Mouse (Mus musculus) kidney, embryonic 16.5 days (tissue): ENCODE measurements at regions not wholly inside any gene's neighbourhood (a gene's known extent, or its start where the extent isn't known, plus 50 kb on each side); places are given as distances from the start of the nearest gene placed in this dataset.

Experiments used
- ATAC-seq: fragments of 200-750 bp; cut with Nextera tagmentation; 2 replicates; pipeline ENCODE4 v1.8.0; 2017; ENCODE audit warnings: moderate TSS enrichment; ENCODE audit not compliant: low FRiP score, low TSS enrichment
- H3K27ac ChIP-seq: fragments of 300-500 bp; sonication (generic); 2 replicates; pipeline ENCODE4 v1.5.1; 2014; ENCODE audit warnings: low read length
- H3K27me3 ChIP-seq: fragments of 300-500 bp; sonication (generic); 2 replicates; pipeline ENCODE4 v1.6.1; 2014; ENCODE audit warnings: low read length, control low read depth, mixed read lengths; ENCODE audit not compliant: insufficient read depth
- H3K36me3 ChIP-seq: fragments of 300-500 bp; sonication (generic); 2 replicates; pipeline ENCODE4 v1.6.1; 2014; ENCODE audit warnings: low read length, control low read depth, mixed read lengths; ENCODE audit not compliant: insufficient read depth
- H3K4me1 ChIP-seq: fragments of 300-500 bp; sonication (generic); 2 replicates; pipeline ENCODE4 v1.6.1; 2014; ENCODE audit warnings: low read length, control low read depth, mixed read lengths; ENCODE audit not compliant: insufficient read depth
- H3K4me2 ChIP-seq: fragments of 300-500 bp; sonication (generic); replicated peaks from 2 replicates; pipeline ENCODE4 v1.6.1; 2014; ENCODE audit warnings: low read depth, low read length
- H3K4me3 ChIP-seq: fragments of 300-500 bp; sonication (generic); 2 replicates; pipeline ENCODE4 v1.5.1; 2014; ENCODE audit warnings: mild to moderate bottlenecking, low read length
- H3K9ac ChIP-seq: fragments of 300-500 bp; sonication (generic); replicated peaks from 2 replicates; pipeline ENCODE4 v1.6.1; 2014; ENCODE audit warnings: low read length
- H3K9me3 ChIP-seq: fragments of 300-500 bp; sonication (generic); 2 replicates; pipeline ENCODE4 v1.6.1; 2016; ENCODE audit warnings: low read length, control low read depth
- WGBS: fragments of 180-500 bp; shearing (Covaris S2); extraction: QIAGEN DNeasy Blood & Tissue Kit; methylation state at CpG from one replicate; pipeline ENCODE4 v1.1.7; 2014; 5-methylcytosine and 5-hydroxymethylcytosine counted together

DNA sequence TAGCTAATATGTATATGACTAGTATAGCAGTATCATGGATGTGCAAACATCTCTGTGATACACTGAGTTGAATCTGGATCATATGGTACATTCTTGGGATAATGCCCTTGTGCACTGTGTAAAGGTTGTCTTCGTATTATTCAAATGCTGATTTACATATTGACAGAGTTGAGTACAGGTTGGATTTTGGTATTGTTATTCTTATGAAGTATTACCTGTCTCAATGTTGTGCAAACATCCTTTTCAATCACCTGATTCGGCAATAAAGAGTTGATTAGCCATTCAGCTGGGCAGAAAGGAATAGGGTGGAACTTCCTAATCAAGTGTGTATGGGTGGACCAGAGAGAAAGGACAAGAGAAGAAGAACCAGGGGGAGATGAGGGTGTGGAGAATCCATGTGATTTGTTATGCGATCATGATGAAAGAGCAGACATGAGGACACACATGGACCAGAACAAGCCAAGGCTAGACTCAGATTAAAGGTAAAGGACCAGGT is 2644.0 kb downstream of the Gm37988 start:
- Histone ChIP-seq H3K27me3 (no peaks in the 10 kb centered on the region), H3K9ac (no peak overlapping the region), H3K4me1 (no peaks in the 10 kb centered on the region), H3K4me3 (no peak overlapping the region), H3K36me3 (no peaks in the 10 kb centered on the region), H3K27ac (no peak overlapping the region), H3K4me2 (no peak overlapping the region), H3K9me3 (no peaks in the 10 kb centered on the region)
- no peak for ATAC-seq
- WGBS: 89% methylated on average over 3 of the region's 3 CpGs

DNA sequence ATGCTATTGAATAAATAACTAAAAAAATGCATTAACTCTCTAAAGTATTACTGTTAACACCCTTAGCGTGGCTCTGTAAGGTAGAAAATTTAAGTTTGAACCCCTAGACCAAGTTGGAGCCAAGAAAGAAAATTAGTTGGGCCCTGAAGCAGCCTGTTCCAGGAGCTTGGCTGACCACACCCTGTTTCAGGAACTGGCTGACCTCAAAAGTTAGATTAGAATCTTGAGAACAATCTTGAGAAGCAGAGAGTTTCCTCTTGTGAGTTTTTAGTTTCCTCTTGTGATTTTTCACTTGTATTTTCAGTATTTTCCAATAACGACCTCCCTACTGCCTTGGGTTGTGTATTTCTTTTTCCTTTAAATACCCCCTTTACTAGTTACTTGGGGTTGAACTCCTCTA is 2647.2 kb downstream of the Gm37988 start:
- no peaks in the 10 kb centered on the region for H3K9me3 ChIP-seq
- H3K27me3 ChIP-seq: no peaks in the 10 kb centered on the region
- H3K27ac ChIP-seq: no peak overlapping the region
- H3K36me3 ChIP-seq: no peaks in the 10 kb centered on the region
- no peaks in the 10 kb centered on the region for H3K4me1 ChIP-seq
- H3K4me2 ChIP-seq: no peak overlapping the region
- ATAC-seq: no peak
- no peak overlapping the region for H3K9ac ChIP-seq
- WGBS: 74% methylated on average over 2 of the region's 2 CpGs
- H3K4me3 ChIP-seq: no peak overlapping the region

DNA sequence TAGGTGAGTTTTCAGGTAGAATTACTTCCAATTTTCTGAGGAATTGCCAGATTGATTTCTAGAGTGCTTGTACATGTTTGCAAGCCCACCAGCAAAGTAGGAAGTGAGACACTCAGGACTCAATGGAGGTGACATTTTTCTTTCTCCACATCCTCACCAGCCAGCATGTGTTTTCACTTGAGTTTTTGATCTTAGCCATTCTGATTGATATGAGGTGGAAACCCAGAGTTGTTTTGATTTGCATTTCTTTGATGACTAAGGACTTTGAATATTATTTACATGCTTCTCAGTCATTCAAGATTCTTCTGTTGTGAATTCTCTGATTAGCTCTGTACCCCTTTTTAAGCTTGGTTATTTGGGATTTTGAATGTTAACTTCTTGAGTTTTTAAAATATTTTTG is 2650.2 kb downstream of the Gm37988 start:
- no peak overlapping the region for H3K4me3 ChIP-seq
- ATAC-seq: no peak
- H3K36me3 ChIP-seq: no peaks in the 10 kb centered on the region

DNA sequence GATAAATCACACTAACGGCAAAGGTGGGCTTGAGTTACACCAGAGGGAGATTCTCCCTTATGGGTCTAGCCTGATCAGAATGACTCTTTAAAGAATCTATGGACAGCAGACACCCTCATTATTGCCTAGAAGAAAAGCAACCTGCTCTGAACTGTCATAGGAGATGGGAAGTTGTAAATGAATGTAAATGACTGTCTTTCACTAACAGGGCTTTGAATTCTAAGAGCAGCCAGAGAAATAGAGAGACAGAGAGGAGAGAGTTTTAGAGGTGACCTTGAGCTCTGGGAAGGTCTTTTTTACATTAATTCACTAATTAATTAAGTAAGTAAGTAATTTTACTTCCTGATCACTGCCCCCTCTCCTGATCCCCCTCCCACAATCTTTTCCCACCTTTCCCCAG is 2686.4 kb downstream of the Gm37988 start:
- Histone ChIP-seq H3K9me3 (no peaks in the 10 kb centered on the region), H3K27me3 (no peaks in the 10 kb centered on the region), H3K9ac (no peak overlapping the region), H3K36me3 (no peaks in the 10 kb centered on the region), H3K4me3 (no peak overlapping the region), H3K27ac (no peak overlapping the region), H3K4me2 (no peak overlapping the region), H3K4me1 (no peaks in the 10 kb centered on the region)
- 63% methylated on average over 1 of the region's 1 CpGs for WGBS
- no peak for ATAC-seq

More for the DNA sequence above, 2650.2 kb downstream of the Gm37988 start:
- no peak overlapping the region for H3K27ac ChIP-seq
- no peak overlapping the region for H3K9ac ChIP-seq
- no peak overlapping the region for H3K4me2 ChIP-seq
- H3K4me1 ChIP-seq: no peaks in the 10 kb centered on the region
- H3K27me3 ChIP-seq: no peaks in the 10 kb centered on the region
- no peaks in the 10 kb centered on the region for H3K9me3 ChIP-seq

DNA sequence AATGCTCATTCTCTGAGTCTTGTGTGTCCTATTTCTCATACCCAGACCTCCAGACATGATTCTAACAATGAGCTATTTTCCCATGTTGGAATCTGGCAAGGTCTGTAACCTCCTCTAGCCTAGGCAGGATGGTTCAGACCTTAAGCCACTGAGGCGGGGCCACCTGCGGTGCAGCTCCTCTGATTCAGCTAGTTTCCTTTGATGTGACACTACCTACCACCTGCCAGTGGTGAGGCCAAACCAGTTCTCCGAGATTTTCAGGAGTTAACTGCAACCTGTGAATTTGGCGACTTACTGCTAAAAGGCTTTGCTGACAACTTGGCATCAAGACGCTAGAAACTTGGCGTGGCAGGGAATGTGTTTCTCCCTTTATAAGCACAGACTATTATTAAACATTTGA is 2691.3 kb downstream of the Gm37988 start:
- Histone ChIP-seq H3K27me3 (no peaks in the 10 kb centered on the region), H3K9ac (no peak overlapping the region), H3K9me3 (no peaks in the 10 kb centered on the region), H3K4me1 (no peaks in the 10 kb centered on the region), H3K4me2 (no peak overlapping the region), H3K27ac (no peak overlapping the region), H3K4me3 (no peak overlapping the region), H3K36me3 (no peaks in the 10 kb centered on the region)
- WGBS: 58% methylated on average over 6 of the region's 6 CpGs
- no peak for ATAC-seq

DNA sequence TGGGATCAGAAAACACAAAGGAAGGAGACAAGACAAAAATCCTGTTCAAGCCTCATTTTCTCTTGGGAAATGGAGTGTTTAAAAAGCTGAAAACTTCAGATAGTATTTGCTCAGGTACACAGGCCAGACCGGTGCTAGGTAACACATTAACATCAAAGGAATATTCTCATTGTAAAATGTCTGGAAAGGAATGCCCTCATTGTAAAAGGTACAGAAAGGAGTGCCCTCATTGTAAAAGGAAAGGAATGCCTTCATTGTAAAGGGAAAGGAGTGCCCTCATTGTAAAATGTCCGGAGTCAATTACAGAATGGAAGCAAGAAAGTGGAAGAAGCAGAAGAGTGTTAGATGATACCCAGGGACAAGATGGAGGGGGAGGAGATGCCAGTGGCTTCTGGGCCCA is 2694.7 kb downstream of the Gm37988 start:
- Histone ChIP-seq H3K27me3 (no peaks in the 10 kb centered on the region), H3K9me3 (no peaks in the 10 kb centered on the region), H3K27ac (no peak overlapping the region), H3K4me1 (no peaks in the 10 kb centered on the region), H3K4me2 (no peak overlapping the region), H3K4me3 (no peak overlapping the region), H3K36me3 (no peaks in the 10 kb centered on the region), H3K9ac (no peak overlapping the region)
- 72% methylated on average over 2 of the region's 2 CpGs for WGBS
- ATAC-seq: no peak

DNA sequence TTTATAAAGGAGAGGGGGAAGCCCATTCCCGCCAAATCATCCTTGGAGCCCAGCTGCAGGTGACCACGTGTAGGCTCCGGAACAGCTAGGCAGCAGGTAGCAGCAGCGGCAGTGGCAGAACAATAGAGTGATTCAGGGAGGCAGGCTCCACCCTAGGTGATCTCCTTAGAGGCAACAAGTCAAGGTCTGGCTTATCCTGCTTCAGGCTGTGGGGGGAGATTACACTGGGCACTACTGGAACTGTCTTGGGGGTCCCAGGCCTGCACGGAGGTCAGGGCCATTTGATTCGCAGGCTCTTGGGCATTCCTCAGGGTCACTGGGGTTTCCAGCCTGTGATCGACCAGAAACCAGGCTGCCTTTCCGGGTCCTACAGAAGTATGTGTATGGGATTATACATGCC is 2711.1 kb downstream of the Gm37988 start:
- no peaks in the 10 kb centered on the region for H3K27me3 ChIP-seq
- H3K9me3 ChIP-seq: no peaks in the 10 kb centered on the region
- no peak overlapping the region for H3K4me3 ChIP-seq
- no peak overlapping the region for H3K27ac ChIP-seq
- H3K9ac ChIP-seq: no peak overlapping the region
- 82% methylated on average over 8 of the region's 8 CpGs for WGBS
- no peak overlapping the region for H3K4me2 ChIP-seq
- no peak for ATAC-seq
- no peaks in the 10 kb centered on the region for H3K36me3 ChIP-seq
- H3K4me1 ChIP-seq: no peaks in the 10 kb centered on the region

DNA sequence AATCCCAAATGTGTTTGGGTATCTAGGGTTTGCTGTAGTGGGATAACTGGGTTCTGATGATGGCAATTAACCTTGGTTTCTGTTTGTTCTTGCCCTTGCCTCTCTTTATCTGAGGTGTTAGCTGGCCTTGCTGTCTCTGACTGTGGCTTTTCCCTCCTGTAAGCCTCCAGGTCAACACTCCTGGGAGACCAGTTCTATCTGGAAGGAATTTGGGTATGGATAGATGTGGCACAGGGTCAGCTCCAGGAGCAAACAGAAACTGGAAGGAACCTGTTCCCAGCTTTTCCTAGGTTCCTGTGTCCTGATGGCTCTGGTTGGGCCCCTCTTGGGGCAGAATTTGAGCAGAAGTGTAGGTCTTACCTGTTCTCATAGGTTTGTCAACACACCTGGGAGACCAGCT is 2725.8 kb downstream of the Gm37988 start:
- no peak for ATAC-seq
- Histone ChIP-seq H3K4me3 (no peak overlapping the region), H3K4me2 (no peak overlapping the region), H3K9ac (no peak overlapping the region), H3K27ac (no peak overlapping the region), H3K9me3 (no peaks in the 10 kb centered on the region), H3K4me1 (no peaks in the 10 kb centered on the region), H3K27me3 (no peaks in the 10 kb centered on the region), H3K36me3 (no peaks in the 10 kb centered on the region)

DNA sequence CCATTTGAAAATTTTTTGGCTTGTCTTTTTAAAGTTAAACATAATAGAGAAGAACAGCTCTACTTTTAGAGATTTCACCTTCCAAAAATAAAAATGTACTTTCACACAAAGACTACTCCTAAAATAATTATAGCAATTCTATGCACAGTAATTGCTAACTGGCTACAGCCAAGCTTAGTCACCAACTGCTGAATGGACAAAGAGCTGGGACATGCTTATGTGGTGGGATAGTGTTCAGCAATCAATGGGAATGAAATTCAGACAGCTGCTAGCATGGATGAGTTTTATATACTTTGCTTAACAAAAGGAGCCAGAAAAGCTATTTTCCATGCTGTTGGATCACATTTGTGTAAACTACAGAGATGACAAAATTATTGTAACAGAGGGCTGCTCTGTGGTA is 2727.5 kb downstream of the Gm37988 start:
- H3K9ac ChIP-seq: no peak overlapping the region
- no peak overlapping the region for H3K4me2 ChIP-seq
- H3K4me1 ChIP-seq: no peaks in the 10 kb centered on the region
- no peaks in the 10 kb centered on the region for H3K9me3 ChIP-seq
- no peak for ATAC-seq
- no peak overlapping the region for H3K27ac ChIP-seq
- H3K4me3 ChIP-seq: no peak overlapping the region
- H3K27me3 ChIP-seq: no peaks in the 10 kb centered on the region
- no peaks in the 10 kb centered on the region for H3K36me3 ChIP-seq

DNA sequence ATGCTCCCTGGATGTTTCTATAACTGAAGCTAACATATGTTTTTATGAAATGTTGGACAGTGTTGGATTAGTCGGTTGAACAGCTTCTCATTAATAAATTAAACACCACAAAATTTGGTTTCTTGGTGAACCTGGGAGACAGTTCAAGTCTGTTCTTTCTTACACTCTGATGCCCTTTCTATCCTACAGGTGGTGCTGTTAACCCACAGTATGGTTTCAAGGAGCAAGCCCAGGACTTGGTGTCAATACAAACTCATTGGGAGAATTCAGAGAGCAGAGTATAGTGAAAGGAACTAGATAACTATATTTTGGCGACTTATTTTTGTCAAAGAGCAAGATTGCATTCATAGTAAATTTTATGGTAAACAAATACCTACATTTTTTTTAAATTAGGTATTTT is 2735.8 kb downstream of the Gm37988 start:
- H3K4me2 ChIP-seq: no peak overlapping the region
- ATAC-seq: peak; percentile 57; the same call in 1 of the 2 replicates
- no peak overlapping the region for H3K9ac ChIP-seq
- no peaks in the 10 kb centered on the region for H3K4me1 ChIP-seq
- WGBS: 15% methylated on average over 2 of the region's 2 CpGs
- no peaks in the 10 kb centered on the region for H3K27me3 ChIP-seq
- H3K4me3 ChIP-seq: no peak overlapping the region
- H3K9me3 ChIP-seq: no peaks in the 10 kb centered on the region
- no peaks in the 10 kb centered on the region for H3K36me3 ChIP-seq
- H3K27ac ChIP-seq: no peak overlapping the region

DNA sequence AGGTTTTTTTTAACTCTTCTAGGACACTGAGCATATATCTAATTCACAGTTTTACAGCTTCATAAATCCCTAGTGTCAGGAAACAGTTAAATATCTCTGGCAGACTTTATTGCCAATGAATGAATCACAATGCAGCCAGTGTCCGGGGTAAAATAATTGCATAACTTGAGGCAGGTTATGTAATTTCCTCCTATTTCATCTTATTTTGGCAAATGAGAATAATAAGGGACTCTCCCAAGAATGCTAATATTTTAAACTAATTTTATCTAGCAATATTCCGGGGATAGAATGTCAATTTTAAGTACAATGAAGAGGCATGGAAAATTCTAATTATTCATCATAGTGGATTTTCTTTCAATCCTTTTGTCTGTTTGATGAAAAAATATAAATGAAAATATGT is 2740.6 kb downstream of the Gm37988 start:
- no peak for ATAC-seq
- Histone ChIP-seq H3K4me1 (no peaks in the 10 kb centered on the region), H3K36me3 (no peaks in the 10 kb centered on the region), H3K27me3 (no peaks in the 10 kb centered on the region), H3K4me3 (no peak overlapping the region), H3K27ac (no peak overlapping the region), H3K4me2 (no peak overlapping the region), H3K9ac (no peak overlapping the region), H3K9me3 (no peaks in the 10 kb centered on the region)
- WGBS: 41% methylated on average over 2 of the region's 2 CpGs
